Mouse (Mus musculus) cerebellum, adult 2 months (tissue): ENCODE data around the gene Hist2h3c1.

Source experiments
- CTCF ChIP-seq: fragments of 200-500 bp; IDR thresholded peaks from 2 replicates; pipeline ENCODE4 v1.5.1; 2011; ENCODE audit warnings: low read depth, mild to moderate bottlenecking, control low read depth, low read length, moderate library complexity, borderline replicate concordance; ENCODE audit not compliant: insufficient read depth
- POLR2A ChIP-seq: fragments of 200-500 bp; IDR thresholded peaks from 2 replicates; pipeline ENCODE4 v1.6.1; 2011; ENCODE audit warnings: low read length, control low read depth, borderline replicate concordance; ENCODE audit not compliant: insufficient read depth

GRCm38 (mm10) chr3:96209242-96209641, 37.2 kb upstream of the Hist2h3c1 start:
- no peak for TF ChIP-seq POLR2A
- TF ChIP-seq CTCF: peak; percentile 23; the same call in 1 of the 2 replicates
